Mouse (Mus musculus): ENCODE data around the gene Jak1. TPM values are rescaled to one million over a fixed set of nuclear protein-coding genes. Genes with fewer than 3 reads are reported as not detected.

Gene Jak1
- total RNA-seq, 2 experiments from 2014 or later: 121 to 129 TPM

- DNase-seq (ENCODE audit: extremely low spot score in 1 of 2, low spot score in 2 of 2): no peak
- Histone ChIP-seq H3K4me3 (no peak overlapping the region), H3K27ac (peak overlapping the region; percentile 34; the same call in 1 of the 2 replicates)
- intact Hi-C loops (cut with DNase I): loop anchor here (5.0 kb wide), 1 partner anchor 65 kb away; no protein-coding TSS in a partner anchor
- TF ChIP-seq CTCF (IDR thresholded peaks at IDR 0.05): no peak
These were observed 67.5 kb downstream of the Jak1 start for GRCm38 (mm10) chr4:101197421-101198170.

DNA sequence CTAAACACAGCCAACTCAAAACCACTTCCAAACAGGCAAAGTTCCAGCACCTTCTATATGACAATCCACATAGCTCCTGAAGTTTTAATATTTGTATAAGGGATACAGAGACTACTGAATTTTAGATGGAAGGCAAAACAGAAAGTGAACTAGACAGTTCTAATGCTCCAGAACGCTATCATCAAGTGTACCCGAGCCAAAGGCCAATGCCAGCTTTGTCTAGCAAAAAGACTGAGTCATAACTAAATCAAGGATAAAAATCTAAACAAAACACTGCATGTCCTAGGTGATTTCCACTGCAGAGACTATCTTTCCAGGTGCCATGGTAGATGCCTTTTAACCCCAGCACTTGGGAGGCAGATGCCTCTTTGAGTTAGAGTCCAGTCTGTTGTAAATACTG is 68.7 kb downstream of the Jak1 start:
- Histone ChIP-seq H3K27ac (no peak overlapping the region), H3K4me3 (no peak overlapping the region)
- no peak for DNase-seq (ENCODE audit: extremely low spot score in 1 of 2, low spot score in 2 of 2)
- intact Hi-C loops (cut with DNase I): loop anchor here (5.0 kb wide), 1 partner anchor 66 kb away; no protein-coding TSS in a partner anchor
- TF ChIP-seq CTCF (IDR thresholded peaks at IDR 0.05): no peak

- intact Hi-C loops (cut with DNase I): no loop called here
- DNase-seq (ENCODE audit: extremely low spot score in 1 of 2, low spot score in 2 of 2): no peak
- H3K27ac ChIP-seq: no peak overlapping the region
- no peak overlapping the region for H3K4me3 ChIP-seq
- no peak for TF ChIP-seq CTCF (IDR thresholded peaks at IDR 0.05)
These were observed 70.9 kb downstream of the Jak1 start for GRCm38 (mm10) chr4:101194170-101194569.

DNA sequence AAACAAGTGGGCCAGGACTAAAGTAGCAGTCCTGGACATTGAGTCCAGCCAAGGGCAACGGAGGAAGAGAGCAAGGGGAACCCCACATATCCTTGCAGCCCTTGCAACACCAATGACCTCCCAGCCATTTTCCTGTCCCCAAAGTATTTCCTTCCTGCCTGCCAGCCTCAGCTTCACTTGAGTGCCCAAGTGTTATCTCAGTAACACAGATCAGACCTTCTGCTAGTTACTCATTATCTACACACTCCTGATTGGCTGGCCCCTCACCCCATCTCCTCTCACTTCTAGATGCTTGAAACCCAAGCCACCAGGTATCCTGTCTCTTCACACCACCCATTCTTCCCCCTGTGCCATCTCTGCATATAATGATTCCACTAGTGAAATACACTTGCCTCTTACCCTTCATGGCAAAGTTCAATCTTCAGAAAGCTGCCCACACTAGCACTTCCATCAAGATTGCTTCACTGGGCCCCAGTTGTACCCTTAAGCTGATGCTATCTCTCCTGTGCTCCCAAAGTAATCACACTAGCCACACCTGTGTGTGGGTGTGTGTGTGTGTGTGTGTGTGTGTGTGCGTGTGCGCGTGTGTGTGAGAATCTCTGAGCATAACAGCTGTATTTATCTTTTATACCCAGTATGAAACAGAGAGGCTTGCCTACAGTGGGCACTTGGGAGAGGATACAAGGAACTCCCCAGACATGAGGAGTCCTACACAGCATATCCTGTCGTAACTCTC is 72.7 kb downstream of the Jak1 start:
- intact Hi-C loops (cut with DNase I): no loop called here
- H3K27ac ChIP-seq: no peak overlapping the region
- no peak for DNase-seq (ENCODE audit: extremely low spot score in 1 of 2, low spot score in 2 of 2)
- TF ChIP-seq CTCF (IDR thresholded peaks at IDR 0.05): no peak
- H3K4me3 ChIP-seq: no peak overlapping the region

GRCm38 (mm10) chr4:101187381-101187780 is 77.7 kb downstream of the Jak1 start:
- Histone ChIP-seq H3K4me3 (no peak overlapping the region), H3K27ac (no peak overlapping the region)
- no peak for DNase-seq (ENCODE audit: extremely low spot score in 1 of 2, low spot score in 2 of 2)
- intact Hi-C loops (cut with DNase I): no loop called here
- TF ChIP-seq CTCF (IDR thresholded peaks at IDR 0.05): no peak

DNA sequence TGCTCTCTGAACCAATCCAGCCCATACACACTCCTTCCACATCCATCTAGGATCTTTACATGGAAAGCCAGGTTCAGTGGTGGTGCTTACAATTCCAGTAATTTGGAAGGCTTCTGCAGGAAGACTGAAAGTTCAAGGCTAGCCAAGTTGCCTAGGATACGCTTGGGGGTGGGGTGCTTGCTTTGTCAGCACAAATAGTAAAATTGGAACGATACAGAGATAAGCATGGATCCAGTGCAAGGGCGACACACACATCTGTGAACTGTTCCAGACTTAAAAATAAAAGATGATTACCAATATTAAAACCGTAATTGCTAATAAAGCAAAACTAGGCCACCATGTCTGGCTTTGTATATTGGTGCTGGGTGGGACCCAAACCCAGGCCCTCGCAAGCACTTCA is 78.5 kb downstream of the Jak1 start:
- Histone ChIP-seq H3K27ac (no peak overlapping the region), H3K4me3 (no peak overlapping the region)
- intact Hi-C loops (cut with DNase I): no loop called here
- DNase-seq (ENCODE audit: extremely low spot score in 1 of 2, low spot score in 2 of 2): no peak
- TF ChIP-seq CTCF (IDR thresholded peaks at IDR 0.05): no peak

DNA sequence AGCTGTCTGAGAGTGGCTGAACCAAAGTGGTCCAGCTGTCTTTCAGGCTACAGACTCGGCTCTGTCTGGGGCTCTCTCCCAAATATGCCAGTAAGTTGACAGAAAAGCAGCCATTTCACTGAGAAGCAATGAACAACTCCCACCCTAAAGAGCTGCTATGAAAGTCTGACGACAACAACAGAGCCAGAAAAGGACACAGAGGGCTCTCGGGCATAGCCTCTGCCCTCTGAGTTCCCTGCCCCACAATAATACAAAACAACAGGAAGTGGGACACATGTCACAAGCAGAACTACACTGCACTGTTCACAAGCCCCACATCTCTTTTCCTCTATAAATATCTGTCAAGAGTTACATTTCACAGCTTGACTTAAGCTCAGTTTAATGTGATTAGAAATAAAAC is 79.9 kb downstream of the Jak1 start:
- intact Hi-C loops (cut with DNase I): no loop called here
- DNase-seq (ENCODE audit: extremely low spot score in 1 of 2, low spot score in 2 of 2): no peak
- no peak overlapping the region for H3K27ac ChIP-seq
- no peak for TF ChIP-seq CTCF (IDR thresholded peaks at IDR 0.05)
- no peak overlapping the region for H3K4me3 ChIP-seq

DNA sequence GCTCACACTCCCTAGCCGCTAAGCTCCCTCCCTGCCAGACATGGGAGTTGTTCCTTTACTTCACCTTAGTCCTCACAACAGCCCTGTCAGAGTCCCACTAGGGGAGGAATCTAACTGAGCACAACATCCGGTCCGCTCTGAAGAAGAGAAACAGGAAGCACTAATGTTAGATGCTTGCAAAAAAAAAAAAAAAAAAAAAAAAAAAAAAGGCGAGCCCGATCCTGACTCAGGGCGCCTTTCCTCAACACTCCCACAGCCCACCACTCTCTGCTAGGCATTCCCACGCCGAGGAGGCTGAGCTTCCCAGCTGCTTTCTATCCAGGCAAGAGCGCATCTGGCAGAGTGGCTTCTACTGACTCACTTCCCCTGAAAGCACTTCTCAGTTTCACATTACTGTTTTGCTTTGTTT is 82.5 kb downstream of the Jak1 start:
- H3K27ac ChIP-seq: peak overlapping the region; percentile 16; the same call in 1 of the 2 replicates
- peak in 1 of 2 experiments; percentile 36 for DNase-seq (ENCODE audit: extremely low spot score in 1 of 2, low spot score in 2 of 2)
- intact Hi-C loops (cut with DNase I): loop anchor here (5.0 kb wide), 1 partner anchor 85 kb away; the partner anchor contains the start of gene Jak1
- H3K4me3 ChIP-seq: no peak overlapping the region
- TF ChIP-seq CTCF (IDR thresholded peaks at IDR 0.05): no peak; the same call in 1 of the 2 replicates

- no peak overlapping the region for H3K27ac ChIP-seq
- H3K4me3 ChIP-seq: no peak overlapping the region
- DNase-seq (ENCODE audit: extremely low spot score in 1 of 2, low spot score in 2 of 2): no peak
- no peak for TF ChIP-seq CTCF (IDR thresholded peaks at IDR 0.05)
- intact Hi-C loops (cut with DNase I): loop anchor here (5.0 kb wide), 1 partner anchor 87 kb away; the partner anchor contains the start of gene Jak1
These were observed 84.4 kb downstream of the Jak1 start for GRCm38 (mm10) chr4:101180681-101181080.

DNA sequence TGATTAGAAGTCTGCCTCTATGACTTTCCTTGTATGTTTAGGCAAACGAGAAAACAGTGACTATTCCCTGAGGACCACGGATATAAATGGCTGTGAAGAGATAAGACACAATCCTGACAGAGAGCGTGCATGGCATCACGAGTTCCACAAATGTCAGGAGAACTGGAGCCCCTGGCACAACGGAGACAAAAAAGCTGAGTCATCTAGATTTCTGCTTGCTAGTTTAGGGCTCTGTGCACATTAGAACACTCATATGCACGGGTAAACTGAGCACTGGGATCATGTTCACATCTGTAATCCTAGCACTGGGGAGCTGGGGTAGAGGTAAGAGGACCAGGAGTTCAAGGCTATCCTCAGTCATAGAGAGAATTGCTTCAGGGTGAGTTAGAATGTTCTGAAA is 85.2 kb downstream of the Jak1 start:
- TF ChIP-seq CTCF (IDR thresholded peaks at IDR 0.05): no peak
- no peak overlapping the region for H3K27ac ChIP-seq
- no peak for DNase-seq (ENCODE audit: extremely low spot score in 1 of 2, low spot score in 2 of 2)
- intact Hi-C loops (cut with DNase I): loop anchor here (5.0 kb wide), 1 partner anchor 87 kb away; the partner anchor contains the start of gene Jak1
- no peak overlapping the region for H3K4me3 ChIP-seq

- no peak for TF ChIP-seq CTCF (IDR thresholded peaks at IDR 0.05)
- DNase-seq (ENCODE audit: extremely low spot score in 1 of 2, low spot score in 2 of 2): no peak
- intact Hi-C loops (cut with DNase I): no loop called here
- H3K27ac ChIP-seq: no peak overlapping the region
- H3K4me3 ChIP-seq: no peak overlapping the region
These were observed 86.0 kb downstream of the Jak1 start for GRCm38 (mm10) chr4:101179076-101179475.

DNA sequence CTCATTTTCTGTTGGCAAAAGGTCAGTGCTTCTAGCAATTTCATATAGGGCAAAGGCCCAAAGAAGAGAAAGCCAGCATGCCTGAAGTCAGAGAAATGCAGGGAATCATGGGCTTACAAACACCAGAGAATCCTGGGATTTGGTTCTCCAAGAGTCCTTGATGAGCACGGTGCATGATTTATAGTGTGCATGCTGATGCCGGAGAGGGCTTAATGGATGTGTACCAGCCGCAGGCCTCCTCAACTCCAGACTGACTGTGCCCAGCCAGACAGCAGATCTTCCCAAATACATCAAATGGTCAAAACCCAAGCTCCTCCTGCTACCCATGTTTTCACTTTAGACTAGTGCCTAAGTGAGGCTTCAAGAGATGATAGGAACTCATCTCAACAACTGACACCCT is 87.3 kb downstream of the Jak1 start:
- no peak for DNase-seq (ENCODE audit: extremely low spot score in 1 of 2, low spot score in 2 of 2)
- intact Hi-C loops (cut with DNase I): no loop called here
- Histone ChIP-seq H3K4me3 (no peak overlapping the region), H3K27ac (no peak overlapping the region)
- TF ChIP-seq CTCF (IDR thresholded peaks at IDR 0.05): no peak
